Mouse (Mus musculus): ENCODE measurements around the gene Nt5c2. TPM values are rescaled to one million over a fixed set of nuclear protein-coding genes. Genes with fewer than 3 reads are reported as not detected.

Gene Nt5c2
- polyA plus RNA-seq, 1 experiment from 2014 or later, result 73.5 TPM

GRCm38 (mm10) chr19:46944341-46944740 is 70.6 kb downstream of the Nt5c2 start:
- WGBS, result 87% methylated on average over 6 of the region's 6 CpGs
- ATAC-seq (ENCODE audit: low FRiP score) (no peak), DNase-seq (ENCODE audit: low spot score, missing footprints) (peak; percentile 10)
- no peak overlapping the region for H3K4me2 ChIP-seq
- no peaks in the 10 kb centered on the region; the same call in 1 of the 2 replicates for H3K36me3 ChIP-seq (ENCODE audit: control insufficient read depth, insufficient read depth, low read length)
- no peak overlapping the region for H3K4me3 ChIP-seq (ENCODE audit: low read depth, low read length)
- no peaks in the 10 kb centered on the region for H3K9me3 ChIP-seq (ENCODE audit: control insufficient read depth, low read length)
- H3K9ac ChIP-seq (ENCODE audit: low read length), result no peak overlapping the region
- no peak overlapping the region for H3K27ac ChIP-seq (ENCODE audit: low read depth, low read length)
- no peaks in the 10 kb centered on the region for H3K27me3 ChIP-seq (ENCODE audit: control insufficient read depth, insufficient read depth, low read length)
- no peaks in the 10 kb centered on the region for H3K4me1 ChIP-seq (ENCODE audit: control insufficient read depth, insufficient read depth, low read length)

DNA sequence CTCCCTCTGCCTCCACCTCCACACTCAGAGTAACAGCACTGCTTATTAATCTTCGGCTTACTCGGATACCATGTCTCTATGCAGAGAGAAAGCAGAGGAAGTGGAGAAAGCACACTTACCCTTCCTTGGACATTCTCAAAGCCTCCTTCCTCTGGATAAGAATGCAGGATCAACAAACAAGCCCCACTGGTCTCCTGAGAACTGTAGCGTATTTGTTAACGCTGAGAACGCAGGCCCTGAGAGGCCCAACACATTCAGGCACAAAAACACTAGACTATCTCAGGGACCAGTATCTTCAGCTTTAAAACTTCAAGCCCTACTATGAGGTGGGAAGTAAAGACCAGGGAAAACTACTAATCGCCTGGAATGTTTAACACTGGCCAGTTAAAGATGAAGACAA is 77.8 kb downstream of the Nt5c2 start:
- ATAC-seq (ENCODE audit: low FRiP score), result no peak
- Histone ChIP-seq H3K27ac (ENCODE audit: low read depth, low read length) (no peak overlapping the region), H3K9ac (ENCODE audit: low read length) (no peak overlapping the region), H3K9me3 (ENCODE audit: control insufficient read depth, low read length) (no peaks in the 10 kb centered on the region), H3K4me3 (ENCODE audit: low read depth, low read length) (no peak overlapping the region), H3K4me2 (no peak overlapping the region), H3K27me3 (ENCODE audit: control insufficient read depth, insufficient read depth, low read length) (no peaks in the 10 kb centered on the region), H3K36me3 (ENCODE audit: control insufficient read depth, insufficient read depth, low read length) (no peaks in the 10 kb centered on the region), H3K4me1 (ENCODE audit: control insufficient read depth, insufficient read depth, low read length) (no peaks in the 10 kb centered on the region)
- WGBS, result 60% methylated on average over 6 of the region's 6 CpGs
- DNase-seq (ENCODE audit: low spot score, missing footprints), result no peak

DNA sequence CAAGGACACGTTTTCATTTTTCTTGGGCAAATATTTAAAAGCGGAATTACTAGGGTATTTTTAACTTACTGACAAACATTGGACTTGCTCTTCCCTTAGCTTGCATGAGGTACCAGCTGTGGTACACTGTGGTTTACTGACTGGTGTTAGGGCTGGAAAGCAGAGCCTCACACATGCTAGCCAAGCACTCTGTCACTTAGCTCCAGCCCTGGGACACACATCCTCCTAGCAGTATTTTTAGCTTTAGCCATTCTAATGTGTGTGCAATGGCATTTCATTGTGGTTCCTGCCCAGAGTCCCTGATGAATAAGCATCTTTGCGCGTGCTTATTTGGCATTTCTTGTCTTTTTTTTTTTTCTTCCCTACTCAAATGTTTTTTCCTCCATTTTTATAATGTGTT is 80.9 kb downstream of the Nt5c2 start:
- ATAC-seq (ENCODE audit: low FRiP score), result no peak
- H3K27ac ChIP-seq (ENCODE audit: low read depth, low read length), result no peak overlapping the region
- H3K9me3 ChIP-seq (ENCODE audit: control insufficient read depth, low read length), result no peaks in the 10 kb centered on the region
- H3K36me3 ChIP-seq (ENCODE audit: control insufficient read depth, insufficient read depth, low read length), result no peaks in the 10 kb centered on the region
- no peaks in the 10 kb centered on the region for H3K4me1 ChIP-seq (ENCODE audit: control insufficient read depth, insufficient read depth, low read length)
- H3K4me2 ChIP-seq, result no peak overlapping the region
- no peak overlapping the region for H3K4me3 ChIP-seq (ENCODE audit: low read depth, low read length)
- 95% methylated on average over 4 of the region's 4 CpGs for WGBS
- no peak for DNase-seq (ENCODE audit: low spot score, missing footprints)
- no peak overlapping the region for H3K9ac ChIP-seq (ENCODE audit: low read length)
- no peaks in the 10 kb centered on the region for H3K27me3 ChIP-seq (ENCODE audit: control insufficient read depth, insufficient read depth, low read length)

DNA sequence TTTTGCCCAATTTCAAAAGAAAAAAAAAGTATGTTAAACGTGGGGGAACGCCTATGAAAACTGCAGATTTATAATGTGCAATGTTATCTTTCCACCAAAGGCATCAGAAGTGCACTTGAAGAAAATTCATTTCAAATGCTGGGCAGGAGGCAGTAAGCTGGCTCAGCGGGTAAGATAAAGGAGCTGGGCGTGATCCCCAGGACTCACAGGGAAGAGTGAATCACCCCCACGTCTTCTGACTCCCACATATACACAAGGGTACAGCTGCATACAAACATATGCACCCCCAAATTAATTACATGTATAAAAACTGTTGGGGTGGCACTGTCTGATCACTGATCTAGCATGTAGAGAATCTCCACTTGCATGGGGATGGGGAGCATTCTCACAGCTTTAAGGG is 82.3 kb downstream of the Nt5c2 start:
- H3K4me1 ChIP-seq (ENCODE audit: control insufficient read depth, insufficient read depth, low read length), result no peaks in the 10 kb centered on the region
- ATAC-seq (ENCODE audit: low FRiP score), result no peak
- DNase-seq (ENCODE audit: low spot score, missing footprints), result peak; percentile 33
- no peaks in the 10 kb centered on the region for H3K27me3 ChIP-seq (ENCODE audit: control insufficient read depth, insufficient read depth, low read length)
- no peaks in the 10 kb centered on the region for H3K9me3 ChIP-seq (ENCODE audit: control insufficient read depth, low read length)
- H3K36me3 ChIP-seq (ENCODE audit: control insufficient read depth, insufficient read depth, low read length), result no peaks in the 10 kb centered on the region
- H3K4me3 ChIP-seq (ENCODE audit: low read depth, low read length), result no peak overlapping the region
- 78% methylated on average over 5 of the region's 5 CpGs for WGBS
- no peak overlapping the region for H3K27ac ChIP-seq (ENCODE audit: low read depth, low read length)
- no peak overlapping the region for H3K9ac ChIP-seq (ENCODE audit: low read length)
- H3K4me2 ChIP-seq, result no peak overlapping the region

DNA sequence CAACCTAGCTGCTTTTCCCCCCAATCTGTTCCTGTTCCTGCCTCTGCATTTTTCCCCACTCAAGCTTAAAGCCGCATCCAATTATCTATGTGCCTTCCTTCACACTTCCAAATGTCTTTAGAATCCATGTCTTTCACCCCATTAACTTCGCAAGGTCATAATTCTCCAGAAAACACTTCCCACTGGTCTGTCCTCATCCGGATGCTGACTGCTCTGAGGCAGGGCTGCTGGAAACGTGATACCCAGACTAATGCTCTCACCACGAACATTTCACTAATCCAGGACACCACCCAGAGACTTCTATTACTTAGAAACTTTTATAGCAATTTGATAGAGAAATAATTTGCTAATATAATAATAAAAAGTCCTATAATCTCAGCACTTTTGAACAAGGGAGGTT is 84.9 kb downstream of the Nt5c2 start:
- no peaks in the 10 kb centered on the region for H3K9me3 ChIP-seq (ENCODE audit: control insufficient read depth, low read length)
- 78% methylated on average over 5 of the region's 5 CpGs for WGBS
- no peak overlapping the region for H3K4me3 ChIP-seq (ENCODE audit: low read depth, low read length)
- H3K9ac ChIP-seq (ENCODE audit: low read length), result no peak overlapping the region
- no peak overlapping the region for H3K4me2 ChIP-seq
- no peak for ATAC-seq (ENCODE audit: low FRiP score)
- H3K27me3 ChIP-seq (ENCODE audit: control insufficient read depth, insufficient read depth, low read length), result no peaks in the 10 kb centered on the region
- no peaks in the 10 kb centered on the region for H3K36me3 ChIP-seq (ENCODE audit: control insufficient read depth, insufficient read depth, low read length)
- no peak overlapping the region for H3K27ac ChIP-seq (ENCODE audit: low read depth, low read length)
- no peaks in the 10 kb centered on the region for H3K4me1 ChIP-seq (ENCODE audit: control insufficient read depth, insufficient read depth, low read length)
- DNase-seq (ENCODE audit: low spot score, missing footprints), result no peak

DNA sequence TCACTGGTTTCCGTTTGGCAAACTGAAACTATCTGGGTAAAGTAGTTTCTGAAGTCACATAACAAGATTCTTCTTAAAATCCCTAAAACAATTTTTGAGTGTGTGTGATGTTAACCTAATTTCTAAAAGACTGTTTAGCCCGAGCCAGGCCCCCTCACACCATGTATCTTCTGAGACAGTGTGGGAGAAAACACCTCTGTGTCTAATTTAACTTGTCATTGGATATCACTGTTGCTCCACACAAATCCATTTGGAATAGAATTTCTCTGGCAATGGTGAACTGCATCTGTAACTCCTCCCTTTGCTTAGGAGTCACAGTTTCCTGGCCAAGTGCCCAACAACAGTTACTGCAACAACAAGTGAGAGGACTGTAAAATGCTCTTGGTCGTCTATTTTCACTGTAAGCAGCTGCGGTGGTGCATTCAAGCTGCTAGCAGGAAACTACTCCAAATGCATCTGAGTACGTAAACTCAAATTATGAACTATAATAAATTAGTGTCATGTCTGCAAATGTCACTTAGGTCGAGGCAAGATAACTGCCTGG is 85.8 kb downstream of the Nt5c2 start:
- H3K4me3 ChIP-seq (ENCODE audit: low read depth, low read length), result no peak overlapping the region
- WGBS, result 85% methylated on average over 6 of the region's 6 CpGs
- no peaks in the 10 kb centered on the region for H3K36me3 ChIP-seq (ENCODE audit: control insufficient read depth, insufficient read depth, low read length)
- H3K4me2 ChIP-seq, result no peak overlapping the region
- no peak overlapping the region for H3K9ac ChIP-seq (ENCODE audit: low read length)
- H3K27me3 ChIP-seq (ENCODE audit: control insufficient read depth, insufficient read depth, low read length), result no peaks in the 10 kb centered on the region
- ATAC-seq (ENCODE audit: low FRiP score), result no peak
- no peaks in the 10 kb centered on the region for H3K9me3 ChIP-seq (ENCODE audit: control insufficient read depth, low read length)
- no peak overlapping the region for H3K27ac ChIP-seq (ENCODE audit: low read depth, low read length)
- H3K4me1 ChIP-seq (ENCODE audit: control insufficient read depth, insufficient read depth, low read length), result no peaks in the 10 kb centered on the region
- DNase-seq (ENCODE audit: low spot score, missing footprints), result no peak

DNA sequence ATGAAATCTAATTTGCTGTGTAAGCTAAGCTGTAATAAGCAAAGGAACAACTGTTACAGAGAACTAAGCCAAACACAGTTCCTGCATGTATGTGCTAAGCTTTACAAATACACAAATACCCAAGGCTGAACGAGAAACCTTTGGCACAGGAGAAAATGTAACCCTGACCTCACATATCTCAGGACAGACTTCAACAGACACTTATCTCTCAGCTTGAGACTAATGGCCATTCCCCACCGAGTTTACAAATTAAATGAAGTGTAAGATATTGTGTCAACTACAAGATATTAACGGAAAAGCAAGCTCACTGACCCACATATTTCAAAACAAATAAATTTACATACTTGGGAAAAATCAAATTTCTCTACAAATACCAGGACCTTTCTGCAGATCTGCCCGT is 86.8 kb downstream of the Nt5c2 start:
- H3K9me3 ChIP-seq (ENCODE audit: control insufficient read depth, low read length), result no peaks in the 10 kb centered on the region
- no peak overlapping the region for H3K27ac ChIP-seq (ENCODE audit: low read depth, low read length)
- H3K4me2 ChIP-seq, result no peak overlapping the region
- no peak for DNase-seq (ENCODE audit: low spot score, missing footprints)
- no peaks in the 10 kb centered on the region for H3K36me3 ChIP-seq (ENCODE audit: control insufficient read depth, insufficient read depth, low read length)
- ATAC-seq (ENCODE audit: low FRiP score), result no peak
- WGBS, result 82% methylated on average over 4 of the region's 4 CpGs
- H3K9ac ChIP-seq (ENCODE audit: low read length), result no peak overlapping the region
- no peaks in the 10 kb centered on the region for H3K27me3 ChIP-seq (ENCODE audit: control insufficient read depth, insufficient read depth, low read length)
- no peaks in the 10 kb centered on the region for H3K4me1 ChIP-seq (ENCODE audit: control insufficient read depth, insufficient read depth, low read length)
- H3K4me3 ChIP-seq (ENCODE audit: low read depth, low read length), result no peak overlapping the region

GRCm38 (mm10) chr19:46926951-46927350 is 88.0 kb downstream of the Nt5c2 start:
- 61% methylated on average over 5 of the region's 5 CpGs for WGBS
- H3K4me1 ChIP-seq (ENCODE audit: control insufficient read depth, insufficient read depth, low read length), result no peaks in the 10 kb centered on the region
- ATAC-seq (ENCODE audit: low FRiP score), result no peak

GRCm38 (mm10) chr19:46926357-46926756 is 88.6 kb downstream of the Nt5c2 start:
- no peak overlapping the region for H3K4me2 ChIP-seq
- no peak overlapping the region for H3K27ac ChIP-seq (ENCODE audit: low read depth, low read length)
- H3K36me3 ChIP-seq (ENCODE audit: control insufficient read depth, insufficient read depth, low read length), result no peaks in the 10 kb centered on the region
- ATAC-seq (ENCODE audit: low FRiP score), result no peak
- H3K4me1 ChIP-seq (ENCODE audit: control insufficient read depth, insufficient read depth, low read length), result no peaks in the 10 kb centered on the region
- H3K4me3 ChIP-seq (ENCODE audit: low read depth, low read length), result no peak overlapping the region
- H3K9me3 ChIP-seq (ENCODE audit: control insufficient read depth, low read length), result no peaks in the 10 kb centered on the region
- no peak for DNase-seq (ENCODE audit: low spot score, missing footprints)
- H3K9ac ChIP-seq (ENCODE audit: low read length), result no peak overlapping the region
- 59% methylated on average over 4 of the region's 4 CpGs for WGBS
- H3K27me3 ChIP-seq (ENCODE audit: control insufficient read depth, insufficient read depth, low read length), result no peaks in the 10 kb centered on the region

More at GRCm38 (mm10) chr19:46926951-46927350, 88.0 kb downstream of the Nt5c2 start:
- no peak for DNase-seq (ENCODE audit: low spot score, missing footprints)
- no peak overlapping the region for H3K4me2 ChIP-seq
- no peak overlapping the region for H3K4me3 ChIP-seq (ENCODE audit: low read depth, low read length)
- H3K27ac ChIP-seq (ENCODE audit: low read depth, low read length), result no peak overlapping the region
- H3K9me3 ChIP-seq (ENCODE audit: control insufficient read depth, low read length), result no peaks in the 10 kb centered on the region
- no peak overlapping the region for H3K9ac ChIP-seq (ENCODE audit: low read length)
- H3K36me3 ChIP-seq (ENCODE audit: control insufficient read depth, insufficient read depth, low read length), result no peaks in the 10 kb centered on the region
- no peaks in the 10 kb centered on the region for H3K27me3 ChIP-seq (ENCODE audit: control insufficient read depth, insufficient read depth, low read length)

DNA sequence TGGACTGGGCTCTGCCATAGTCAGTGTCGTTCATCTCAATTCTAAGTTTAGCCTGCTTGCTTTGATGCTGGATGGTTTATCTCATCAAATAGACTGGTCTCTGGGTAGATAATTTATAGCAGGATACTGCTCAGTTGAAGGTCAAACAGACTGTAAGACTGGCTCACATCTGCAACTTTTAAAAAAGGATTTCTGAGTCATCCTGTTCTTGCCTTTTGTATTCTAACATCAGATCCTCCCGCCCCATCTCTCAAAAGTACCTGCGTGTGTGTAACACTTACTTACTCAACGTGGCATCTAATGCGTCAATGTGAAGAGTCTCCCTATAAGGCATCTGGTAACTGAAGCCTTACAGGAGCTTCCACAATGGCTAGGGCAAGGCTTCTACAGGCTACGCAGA is 94.4 kb downstream of the Nt5c2 start:
- DNase-seq (ENCODE audit: low spot score, missing footprints) (no peak), ATAC-seq (ENCODE audit: low FRiP score) (no peak)
- Histone ChIP-seq H3K36me3 (ENCODE audit: control insufficient read depth, insufficient read depth, low read length) (no peaks in the 10 kb centered on the region), H3K9ac (ENCODE audit: low read length) (no peak overlapping the region), H3K4me2 (no peak overlapping the region), H3K9me3 (ENCODE audit: control insufficient read depth, low read length) (no peaks in the 10 kb centered on the region), H3K27ac (ENCODE audit: low read depth, low read length) (no peak overlapping the region), H3K27me3 (ENCODE audit: control insufficient read depth, insufficient read depth, low read length) (no peaks in the 10 kb centered on the region), H3K4me3 (ENCODE audit: low read depth, low read length) (no peak overlapping the region), H3K4me1 (ENCODE audit: control insufficient read depth, insufficient read depth, low read length) (no peaks in the 10 kb centered on the region)
- 94% methylated on average over 6 of the region's 6 CpGs for WGBS

Measured in midbrain, embryonic 11.5 days (tissue).